Mouse (Mus musculus) olfactory bulb, adult 2 months (tissue): ENCODE data around the gene Odf4.

Experiments
- CTCF ChIP-seq: fragments of 200-500 bp; IDR thresholded peaks from 2 replicates; pipeline ENCODE4 v1.5.1; 2012; ENCODE audit warnings: low read depth, mild to moderate bottlenecking, low read length, moderate library complexity; ENCODE audit not compliant: insufficient read depth
- POLR2A ChIP-seq: fragments of 200-500 bp; IDR thresholded peaks from 2 replicates; pipeline ENCODE4 v1.6.1; 2012; ENCODE audit warnings: mild to moderate bottlenecking, low read depth, low read length, moderate library complexity; ENCODE audit not compliant: insufficient read depth

GRCm38 (mm10) chr11:68975085-68975484, 48.2 kb upstream of the Odf4 start, which contains the start of gene Rangrf:
- no peak for TF ChIP-seq POLR2A
- no peak for TF ChIP-seq CTCF
